ENCODE assay signal across 8 mouse cellular contexts in the genomic region with DNA sequence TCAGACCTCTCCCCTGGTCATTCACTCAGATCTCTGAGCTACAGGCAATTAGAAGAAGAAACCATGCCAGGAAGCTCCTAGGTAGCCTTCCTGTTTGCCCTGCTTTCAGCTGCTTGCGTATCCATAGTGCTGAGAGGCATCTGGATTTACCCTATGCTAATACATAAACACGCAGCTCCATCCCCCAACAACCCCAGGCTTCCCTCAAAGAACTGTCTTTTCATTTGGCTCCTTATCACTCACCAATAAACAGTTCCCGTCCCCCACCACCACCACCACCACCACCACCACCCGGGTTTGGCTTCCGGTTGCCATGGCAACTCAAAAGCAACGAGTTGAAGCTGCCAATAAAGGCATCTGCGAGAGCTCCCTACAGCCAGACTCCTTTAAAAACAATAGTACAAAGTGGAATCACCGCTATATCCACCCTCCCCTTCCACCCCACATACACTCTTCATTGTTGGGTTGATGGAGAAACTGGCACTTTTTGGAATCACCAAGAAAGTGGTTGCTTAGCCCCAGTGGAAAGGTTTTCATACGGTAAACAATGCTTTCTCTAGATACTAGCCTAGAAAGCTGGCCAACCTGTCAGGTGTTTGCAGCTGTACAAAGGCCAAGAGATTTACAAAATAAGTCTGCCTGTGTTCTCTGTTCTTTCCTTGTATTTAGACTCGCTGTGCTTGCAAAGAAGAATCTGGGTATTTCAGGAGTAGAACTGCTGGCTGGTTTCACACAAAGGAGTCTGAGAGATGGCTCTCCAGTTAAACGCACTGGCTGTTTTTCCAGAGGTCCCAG. TPM values are rescaled to one million over a fixed set of nuclear protein-coding genes. Genes with fewer than 3 reads are reported as not detected.
DNase-seq lines count a peak whose midpoint lies in the region; ATAC-seq and TF ChIP-seq lines count a peak whose summit lies in the region.

No protein-coding gene starts in this region.

- 3% methylated on average over 11 of the region's 11 CpGs for WGBS in forebrain, embryonic 15.5 days
- WGBS in hindbrain, embryonic 13.5 days, result 4% methylated on average over 11 of the region's 11 CpGs
- 9% methylated on average over 11 of the region's 11 CpGs for WGBS in stomach, embryonic 15.5 days

- TF ChIP-seq POLR2A in brain, embryonic 14.5 days (IDR thresholded peaks at IDR 0.05; ENCODE audit: borderline replicate concordance, extremely low read depth, insufficient read depth, insufficient read length, poor library complexity, severe bottlenecking), result no peak

- intact Hi-C loops in left cerebral cortex, postnatal 4 days (cut with DNase I), result no loop called here

- peak overlapping the region; percentile 79 for H3K27ac ChIP-seq in forebrain, embryonic 15.5 days (replicated peaks)
- peak overlapping the region; percentile 87 for H3K27ac ChIP-seq in hindbrain, embryonic 13.5 days
- peak overlapping the region; percentile 71; the same call in 1 of the 2 replicates for H3K27ac ChIP-seq in stomach, embryonic 15.5 days

- peak overlapping the region; percentile 69 for H3K4me2 ChIP-seq in forebrain, embryonic 15.5 days (replicated peaks)
- peak overlapping the region; percentile 81 for H3K4me2 ChIP-seq in hindbrain, embryonic 13.5 days
- H3K4me2 ChIP-seq in stomach, embryonic 15.5 days, result peak overlapping the region; percentile 66

- peak overlapping the region; percentile 32 for H3K9ac ChIP-seq in forebrain, embryonic 15.5 days (replicated peaks)
- peak overlapping the region; percentile 68 for H3K9ac ChIP-seq in hindbrain, embryonic 13.5 days
- no peak overlapping the region for H3K9ac ChIP-seq in stomach, embryonic 15.5 days

- H3K27me3 ChIP-seq in G1E (ENCODE audit: insufficient read depth, low read length), result 0 out of 2 replicates have a peak, but pooled peaks cover 2% of the 10 kb centered on the region
- no peaks in the 10 kb centered on the region for H3K27me3 ChIP-seq in forebrain, embryonic 15.5 days
- no peaks in the 10 kb centered on the region for H3K27me3 ChIP-seq in hindbrain, embryonic 13.5 days
- H3K27me3 ChIP-seq in stomach, embryonic 15.5 days (replicated peaks), result no peaks in the 10 kb centered on the region

- peak; percentile 27 for DNase-seq in G1E (ENCODE audit: low spot score)
- DNase-seq in brain, embryonic 14.5 days (ENCODE audit: low read depth), result peak; percentile 92
- peak; percentile 67 for DNase-seq in left cerebral cortex, postnatal 4 days
- DNase-seq in mesoderm, embryonic 11.5 days (ENCODE audit: low read depth, low spot score), result peak; percentile 59
- DNase-seq in gastrocnemius, postnatal 25 days, result no peak

- TF ChIP-seq CTCF in G1E (IDR thresholded peaks at IDR 0.05; ENCODE audit: low read depth, low read length), result no peak
- TF ChIP-seq CTCF in brain, embryonic 14.5 days (IDR thresholded peaks at IDR 0.05; ENCODE audit: borderline replicate concordance, extremely low read depth, insufficient read depth, insufficient read length), result no peak

- peaks cover 67% of the 10 kb centered on the region for H3K4me1 ChIP-seq in G1E (ENCODE audit: insufficient read depth, low read depth, low read length)
- H3K4me1 ChIP-seq in forebrain, embryonic 15.5 days, result peaks cover 34% of the 10 kb centered on the region
- peaks cover 34% of the 10 kb centered on the region for H3K4me1 ChIP-seq in hindbrain, embryonic 13.5 days (replicated peaks)
- H3K4me1 ChIP-seq in stomach, embryonic 15.5 days, result peaks cover 18% of the 10 kb centered on the region; the same call in 1 of the 2 replicates

- H3K4me3 ChIP-seq in G1E (ENCODE audit: low read depth, low read length), result peak overlapping the region; percentile 33; the same call in 1 of the 2 replicates
- peak overlapping the region; percentile 37 for H3K4me3 ChIP-seq in forebrain, embryonic 15.5 days
- H3K4me3 ChIP-seq in hindbrain, embryonic 13.5 days, result peak overlapping the region; percentile 41
- peak overlapping the region; percentile 32 for H3K4me3 ChIP-seq in stomach, embryonic 15.5 days (replicated peaks)

- H3K9me3 ChIP-seq in G1E (replicated peaks), result no peaks in the 10 kb centered on the region
- no peaks in the 10 kb centered on the region for H3K9me3 ChIP-seq in forebrain, embryonic 15.5 days
- H3K9me3 ChIP-seq in hindbrain, embryonic 13.5 days, result no peaks in the 10 kb centered on the region
- no peaks in the 10 kb centered on the region for H3K9me3 ChIP-seq in stomach, embryonic 15.5 days

- no peak for ATAC-seq in G1E (ENCODE audit: extremely low read depth, insufficient number of reproducible peaks, low FRiP score, poor library complexity, severe bottlenecking)
- ATAC-seq in forebrain, embryonic 15.5 days (replicated peaks), result peak; percentile 78
- ATAC-seq in hindbrain, embryonic 13.5 days (ENCODE audit: low FRiP score), result peak; percentile 78
- ATAC-seq in stomach, embryonic 15.5 days (ENCODE audit: insufficient read depth, low FRiP score, low read depth), result no peak

- no peaks in the 10 kb centered on the region for H3K36me3 ChIP-seq in G1E (replicated peaks)
- H3K36me3 ChIP-seq in forebrain, embryonic 15.5 days, result no peaks in the 10 kb centered on the region
- no peaks in the 10 kb centered on the region for H3K36me3 ChIP-seq in hindbrain, embryonic 13.5 days
- H3K36me3 ChIP-seq in stomach, embryonic 15.5 days, result no peaks in the 10 kb centered on the region

RNA-seq across cellular contexts. Expression of a gene that starts 17.6 kb away (rescaled TPM):
- total RNA-seq in G1E (2014; fragmentation: Nextera tagmentation) (48.6 and 50.1 TPM in 2 replicates), G1E (2017) (36.8 and 45.6 TPM in 2 replicates)
- 2.3 and 2.5 TPM in 2 replicates for polyA plus RNA-seq in G1E (2012)
- 22.0 and 26.6 TPM in 2 replicates for polyA plus RNA-seq in brain, embryonic 14.5 days (2012; rRNA removed)
- polyA plus RNA-seq in forebrain, embryonic 15.5 days (2015; fragmentation: Nextera tagmentation; extraction: Ambion mirVana), result 27.0 and 28.9 TPM in 2 replicates
- 23.2 and 23.7 TPM in 2 replicates for polyA plus RNA-seq in hindbrain, embryonic 13.5 days (2015; fragmentation: Nextera tagmentation; extraction: Ambion mirVana)
- total RNA-seq in left cerebral cortex, postnatal 4 days (2021), result 100 to 1,000 TPM; 104 to 113 TPM
- polyA plus RNA-seq in stomach, embryonic 15.5 days (2015; fragmentation: Nextera tagmentation; extraction: Ambion mirVana), result 12.4 and 13.4 TPM in 2 replicates
- total RNA-seq in gastrocnemius, postnatal 25 days (2021), result 10 to 100 TPM; 35.5 to 36.1 TPM

Comparison
In these comparisons a context has a peak if more than half of its experiments do, and no peak if none do; other contexts are left out.
1. ATAC-seq: peak in forebrain, embryonic 15.5 days (single experiment) and hindbrain, embryonic 13.5 days (single experiment); none in G1E (single experiment) and stomach, embryonic 15.5 days (single experiment).
2. Peak in every context shown above with its lines, with median percentiles within 50 percentile points of each other: H3K4me3 ChIP-seq, H3K27ac ChIP-seq and H3K4me2 ChIP-seq.